Mouse (Mus musculus) kidney, postnatal 14 days (tissue): ENCODE measurements around the gene Npas2.
A peak's percentile ranks its signal among the peaks of the same experiment; 100 is the strongest.

Experiments
- DNase-seq: peaks from one replicate; pipeline ENCODE4 v3.0.0; 2022; ENCODE audit warnings: mixed read lengths

The Npas2 gene

GRCm38 (mm10) chr1:39217584-39217983 is 24.1 kb downstream of the Npas2 start:
- no peak for DNase-seq

GRCm38 (mm10) chr1:39228401-39228800 is 34.9 kb downstream of the Npas2 start:
- DNase-seq = no peak

GRCm38 (mm10) chr1:39230021-39230420 is 36.5 kb downstream of the Npas2 start:
- no peak for DNase-seq

GRCm38 (mm10) chr1:39234815-39235449 is 41.4 kb downstream of the Npas2 start:
- no peak for DNase-seq

- DNase-seq = peak; percentile 16
These were observed 44.1 kb downstream of the Npas2 start for GRCm38 (mm10) chr1:39237503-39238255.

GRCm38 (mm10) chr1:39240860-39241584 is 47.5 kb downstream of the Npas2 start:
- DNase-seq = no peak

GRCm38 (mm10) chr1:39244726-39245125 is 51.2 kb downstream of the Npas2 start:
- DNase-seq = no peak

GRCm38 (mm10) chr1:39251679-39252078 is 58.1 kb downstream of the Npas2 start:
- DNase-seq = no peak

- DNase-seq = peak; percentile 36
These were observed 60.2 kb downstream of the Npas2 start for GRCm38 (mm10) chr1:39253771-39254170.

GRCm38 (mm10) chr1:39256051-39256450 is 62.5 kb downstream of the Npas2 start:
- no peak for DNase-seq

- no peak for DNase-seq
These were observed 63.2 kb downstream of the Npas2 start for GRCm38 (mm10) chr1:39256513-39257330.

GRCm38 (mm10) chr1:39257331-39257594 is 63.7 kb downstream of the Npas2 start:
- DNase-seq = no peak

- no peak for DNase-seq
These were observed 66.1 kb downstream of the Npas2 start for GRCm38 (mm10) chr1:39259668-39260067.

- DNase-seq = no peak
These were observed 66.8 kb downstream of the Npas2 start for GRCm38 (mm10) chr1:39260183-39260978.

- no peak for DNase-seq
These were observed 73.4 kb downstream of the Npas2 start for GRCm38 (mm10) chr1:39266843-39267512.

- DNase-seq = no peak
These were observed 79.4 kb downstream of the Npas2 start for GRCm38 (mm10) chr1:39272976-39273375.

- DNase-seq = no peak
These were observed 86.9 kb downstream of the Npas2 start for GRCm38 (mm10) chr1:39280391-39280790.

- DNase-seq = peak; percentile 8
These were observed 87.7 kb downstream of the Npas2 start for GRCm38 (mm10) chr1:39280989-39281875.

- no peak for DNase-seq
These were observed 88.4 kb downstream of the Npas2 start for GRCm38 (mm10) chr1:39281888-39282287.

GRCm38 (mm10) chr1:39283323-39283722 is 89.8 kb downstream of the Npas2 start:
- no peak for DNase-seq

- DNase-seq = peak; percentile 76
These were observed 91.3 kb downstream of the Npas2 start for GRCm38 (mm10) chr1:39284786-39285185.
